Mouse (Mus musculus) intestine, postnatal 0 days (tissue): ENCODE data around the gene Mif4gd. TPM values are rescaled to one million over a fixed set of nuclear protein-coding genes. Genes with fewer than 3 reads are reported as not detected.

Experiments
- ATAC-seq: fragments of 200-750 bp; cut with Nextera tagmentation; 2 replicates; pipeline ENCODE4 v1.8.0; 2017; ENCODE audit warnings: mild to moderate bottlenecking, moderate TSS enrichment, moderate library complexity
- H3K27ac ChIP-seq: fragments of 300-500 bp; sonication (generic); 2 replicates; pipeline ENCODE4 v1.5.1; 2014; ENCODE audit warnings: mild to moderate bottlenecking, low read depth, low read length, moderate library complexity
- H3K27me3 ChIP-seq: fragments of 300-500 bp; sonication (generic); replicated peaks from 2 replicates; pipeline ENCODE4 v1.6.1; 2014; ENCODE audit warnings: low read length, mixed read lengths; ENCODE audit not compliant: control insufficient read depth, insufficient read depth
- H3K36me3 ChIP-seq: fragments of 300-500 bp; sonication (generic); 2 replicates; pipeline ENCODE4 v1.6.1; 2014; ENCODE audit warnings: mild to moderate bottlenecking, moderate library complexity; ENCODE audit not compliant: control insufficient read depth, insufficient read depth
- H3K4me1 ChIP-seq: fragments of 300-500 bp; sonication (generic); replicated peaks from 2 replicates; pipeline ENCODE4 v1.6.1; 2014; ENCODE audit warnings: antibody characterized with exemption, low read length, mixed read lengths; ENCODE audit not compliant: control insufficient read depth, insufficient read depth
- H3K4me2 ChIP-seq: fragments of 300-500 bp; sonication (generic); replicated peaks from 2 replicates; pipeline ENCODE4 v1.6.1; 2014; ENCODE audit warnings: low read depth, mild to moderate bottlenecking, moderate library complexity
- H3K4me3 ChIP-seq: fragments of 300-500 bp; sonication (generic); 2 replicates; pipeline ENCODE4 v1.5.1; 2014; ENCODE audit warnings: low read depth, low read length
- H3K9ac ChIP-seq: fragments of 300-500 bp; sonication (generic); 2 replicates; pipeline ENCODE4 v1.6.1; 2014; ENCODE audit warnings: mild to moderate bottlenecking, low read depth, low read length
- H3K9me3 ChIP-seq: fragments of 300-500 bp; sonication (generic); 2 replicates; pipeline ENCODE4 v1.6.1; 2016; ENCODE audit warnings: mixed run types; ENCODE audit not compliant: control insufficient read depth
- CTCF ChIP-seq: sonication (generic); IDR thresholded peaks from 2 replicates; pipeline ENCODE4 v1.5.1; 2016; ENCODE audit warnings: low read depth, mild to moderate bottlenecking, control low read depth, antibody characterized with exemption, moderate library complexity
- WGBS: fragments of 180-500 bp; shearing (Covaris S2); extraction: QIAGEN DNeasy Blood & Tissue Kit; methylation state at CpG from one replicate; pipeline ENCODE4 v1.1.7; 2014; 5-methylcytosine and 5-hydroxymethylcytosine counted together
- polyA plus RNA-seq: library from polyadenylated mRNA; unstranded; fragments of >200 nt; fragmentation: Nextera tagmentation; extraction: Ambion mirVana; gene quantifications from 2 replicates; pipeline ENCODE4 v1.2.1, GENCODE M21; 2015

Gene Mif4gd
- polyA plus RNA-seq, 1 experiment from 2014 or later = 43.0 TPM

DNA sequence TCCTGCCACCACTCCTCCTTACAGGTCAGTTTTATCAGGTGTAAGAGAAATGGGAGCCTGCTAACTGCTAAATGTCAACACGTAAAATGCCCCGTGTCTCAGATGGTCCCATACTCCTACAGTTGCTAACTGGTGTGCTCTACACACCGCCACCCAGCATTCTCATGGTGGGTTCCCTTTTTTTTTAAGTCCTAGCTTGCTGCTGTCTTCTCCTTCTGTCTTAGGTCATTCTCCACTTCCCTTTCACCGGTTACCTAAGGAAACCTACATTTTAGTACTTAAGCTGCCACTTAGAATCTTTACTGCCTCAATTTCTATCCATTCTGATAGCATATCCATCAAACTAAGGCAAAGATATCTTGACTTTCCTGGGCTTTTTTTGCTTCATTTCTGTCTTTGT, 11.6 kb downstream of the Mif4gd start:
- no peaks in the 10 kb centered on the region for H3K4me1 ChIP-seq
- H3K27me3 ChIP-seq = no peaks in the 10 kb centered on the region
- H3K9ac ChIP-seq = no peak overlapping the region
- ATAC-seq = no peak
- no peak overlapping the region for H3K4me3 ChIP-seq
- TF ChIP-seq CTCF = no peak
- WGBS = 91% methylated on average over 4 of the region's 4 CpGs
- H3K9me3 ChIP-seq = no peaks in the 10 kb centered on the region
- no peak overlapping the region for H3K27ac ChIP-seq
- H3K4me2 ChIP-seq = no peak overlapping the region
- H3K36me3 ChIP-seq = peaks cover 9% of the 10 kb centered on the region

DNA sequence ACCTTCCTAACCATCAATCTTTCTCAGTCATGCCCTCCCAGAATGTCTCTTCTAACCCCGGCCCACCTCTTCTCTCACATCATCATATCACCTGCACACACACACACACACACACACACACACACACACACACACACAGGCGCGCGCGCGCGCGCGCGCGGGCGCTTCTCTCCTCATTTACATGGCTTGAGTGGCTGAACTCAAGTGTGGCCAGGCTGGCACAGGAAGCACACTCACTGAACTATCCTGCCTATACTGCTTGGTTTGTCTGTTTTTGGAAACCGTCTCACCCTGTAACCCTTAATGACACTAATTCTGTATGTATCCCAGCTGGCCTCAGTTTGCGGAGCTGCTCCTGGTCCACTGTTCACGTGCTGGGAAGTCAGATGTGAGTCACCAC, 12.0 kb downstream of the Mif4gd start:
- Histone ChIP-seq H3K9me3 (no peaks in the 10 kb centered on the region), H3K36me3 (peaks cover 6% of the 10 kb centered on the region), H3K4me1 (no peaks in the 10 kb centered on the region), H3K4me3 (no peak overlapping the region), H3K9ac (no peak overlapping the region), H3K4me2 (no peak overlapping the region), H3K27me3 (no peaks in the 10 kb centered on the region), H3K27ac (no peak overlapping the region)
- no peak for TF ChIP-seq CTCF
- no peak for ATAC-seq
- WGBS = 92% methylated on average over 15 of the region's 15 CpGs

- Histone ChIP-seq H3K4me2 (no peak overlapping the region), H3K4me3 (no peak overlapping the region), H3K4me1 (no peaks in the 10 kb centered on the region), H3K27me3 (no peaks in the 10 kb centered on the region), H3K9me3 (no peaks in the 10 kb centered on the region), H3K36me3 (peaks cover 9% of the 10 kb centered on the region), H3K27ac (no peak overlapping the region), H3K9ac (no peak overlapping the region)
- no peak for TF ChIP-seq CTCF
- no peak for ATAC-seq
- 93% methylated on average over 7 of the region's 7 CpGs for WGBS
These were observed 13.0 kb downstream of the Mif4gd start for GRCm38 (mm10) chr11:115599722-115600121.

GRCm38 (mm10) chr11:115598309-115598708, 14.5 kb downstream of the Mif4gd start:
- Histone ChIP-seq H3K4me3 (no peak overlapping the region), H3K4me1 (no peaks in the 10 kb centered on the region), H3K36me3 (peaks cover 16% of the 10 kb centered on the region), H3K27me3 (no peaks in the 10 kb centered on the region), H3K27ac (no peak overlapping the region), H3K9ac (no peak overlapping the region), H3K4me2 (no peak overlapping the region), H3K9me3 (no peaks in the 10 kb centered on the region)
- 92% methylated on average over 4 of the region's 4 CpGs for WGBS
- ATAC-seq = no peak
- no peak for TF ChIP-seq CTCF

DNA sequence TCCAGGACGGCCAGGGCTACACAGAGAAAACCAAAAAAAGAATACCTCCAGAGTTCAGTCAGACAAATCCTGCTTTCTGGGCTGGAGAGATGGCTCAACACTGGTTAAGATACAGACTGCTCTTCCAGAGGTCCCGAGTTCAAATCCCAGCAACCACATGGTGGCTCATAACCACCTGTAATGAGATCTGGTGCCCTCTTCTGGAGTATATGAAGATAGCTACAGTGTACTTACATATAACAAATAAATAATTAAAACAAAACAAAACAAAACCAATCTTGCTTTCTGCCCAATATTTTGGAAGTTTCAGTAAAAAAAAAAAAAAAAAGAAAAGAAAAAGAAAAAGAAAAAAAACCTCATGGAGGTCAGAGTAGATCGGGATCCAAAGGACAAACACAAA, 17.6 kb downstream of the Mif4gd start:
- TF ChIP-seq CTCF = peak; percentile 13; the same call in 1 of the 2 replicates
- Histone ChIP-seq H3K9ac (no peak overlapping the region), H3K36me3 (peaks cover 45% of the 10 kb centered on the region), H3K4me2 (no peak overlapping the region), H3K27ac (no peak overlapping the region), H3K27me3 (no peaks in the 10 kb centered on the region), H3K9me3 (no peaks in the 10 kb centered on the region), H3K4me3 (no peak overlapping the region), H3K4me1 (no peaks in the 10 kb centered on the region)
- ATAC-seq = no peak
- WGBS = 97% methylated on average over 3 of the region's 3 CpGs

DNA sequence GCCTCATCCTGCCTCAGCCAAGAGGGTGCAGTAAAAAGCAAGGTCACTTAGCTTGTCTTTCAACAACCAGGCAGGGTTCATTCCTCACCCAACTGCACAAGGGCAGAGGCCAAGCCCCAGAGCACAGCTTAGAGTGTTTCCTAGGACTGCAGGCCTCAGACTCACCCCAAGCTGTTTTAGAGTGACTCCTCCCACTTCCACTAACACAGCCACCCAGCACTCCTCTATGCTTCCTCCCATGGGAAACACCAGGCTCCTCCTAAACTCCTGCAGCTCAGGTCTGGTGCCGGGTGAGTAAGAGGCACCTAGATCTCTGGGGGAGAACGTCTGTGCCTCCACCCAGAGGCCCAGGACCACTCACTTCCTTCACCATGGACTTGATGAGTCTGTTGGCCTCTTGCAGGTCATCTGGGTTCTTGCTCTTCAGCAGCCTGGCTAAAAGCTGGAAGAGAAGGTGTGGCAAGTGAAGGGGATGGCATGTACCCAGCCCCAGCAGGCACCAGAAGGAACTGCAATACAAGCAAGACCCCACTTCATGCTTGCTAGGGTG, 22.2 kb downstream of the Mif4gd start:
- Histone ChIP-seq H3K9me3 (no peaks in the 10 kb centered on the region), H3K27ac (no peak overlapping the region), H3K4me3 (no peak overlapping the region), H3K36me3 (peaks cover 81% of the 10 kb centered on the region), H3K4me1 (no peaks in the 10 kb centered on the region), H3K4me2 (no peak overlapping the region), H3K9ac (no peak overlapping the region), H3K27me3 (no peaks in the 10 kb centered on the region)
- no peak for TF ChIP-seq CTCF
- 93% methylated on average over 2 of the region's 2 CpGs for WGBS
- ATAC-seq = no peak

DNA sequence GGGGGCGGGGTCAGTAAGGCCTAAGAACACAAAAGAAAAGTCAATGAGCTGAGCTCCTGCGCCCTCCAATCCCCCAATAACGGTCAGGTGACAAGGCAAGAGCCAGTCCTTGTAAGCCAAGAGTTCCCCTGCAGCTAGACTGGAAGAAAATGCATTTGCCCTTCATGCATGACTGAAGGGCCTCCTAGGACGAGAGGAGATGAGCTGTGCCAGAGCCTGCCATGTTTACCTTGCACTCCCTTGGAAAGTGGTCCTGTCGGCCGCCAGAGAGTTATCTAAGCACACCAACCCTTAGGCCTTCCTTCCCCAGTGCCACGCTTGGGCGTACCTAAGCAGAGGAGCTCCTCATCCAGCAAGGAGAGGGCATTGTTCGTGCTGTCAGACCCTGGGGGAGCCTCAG, 24.8 kb downstream of the Mif4gd start:
- no peaks in the 10 kb centered on the region for H3K27me3 ChIP-seq
- H3K9ac ChIP-seq = no peak overlapping the region
- TF ChIP-seq CTCF = no peak
- ATAC-seq = no peak
- H3K4me3 ChIP-seq = no peak overlapping the region
- no peaks in the 10 kb centered on the region for H3K9me3 ChIP-seq
- H3K4me2 ChIP-seq = no peak overlapping the region
- H3K27ac ChIP-seq = no peak overlapping the region
- no peaks in the 10 kb centered on the region for H3K4me1 ChIP-seq
- peaks cover 94% of the 10 kb centered on the region for H3K36me3 ChIP-seq
- 80% methylated on average over 9 of the region's 9 CpGs for WGBS
